Mouse (Mus musculus): Measurements from ENCODE around the gene Mto1. TPM values are rescaled to one million over a fixed set of nuclear protein-coding genes. Genes with fewer than 3 reads are reported as not detected.

Mto1 gene
- total and polyA plus RNA-seq, 2 experiments from 2014 or later, result 19.6 to 27.5 TPM

DNA sequence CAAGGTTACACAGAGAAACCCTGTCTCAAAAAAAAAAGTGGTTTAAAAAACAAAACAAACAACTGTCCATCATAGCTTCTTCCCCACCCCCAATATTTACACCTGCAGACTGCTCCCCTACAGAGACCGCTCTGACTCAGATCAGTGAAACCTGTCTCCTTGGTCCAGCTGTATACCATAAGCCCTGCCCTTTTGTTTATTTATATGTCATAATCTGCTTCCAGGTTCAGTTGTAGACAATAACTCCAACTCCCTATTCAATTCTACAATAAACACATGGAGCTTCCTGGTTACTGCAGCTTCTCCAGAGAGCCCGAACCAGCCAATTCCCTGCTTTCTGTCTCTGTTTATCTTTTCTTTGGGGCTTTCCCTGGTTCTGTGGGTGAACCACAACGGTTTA, 43.2 kb downstream of the Mto1 start:
- no peak for TF ChIP-seq CTCF (IDR thresholded peaks at IDR 0.05; ENCODE audit: low read depth)

DNA sequence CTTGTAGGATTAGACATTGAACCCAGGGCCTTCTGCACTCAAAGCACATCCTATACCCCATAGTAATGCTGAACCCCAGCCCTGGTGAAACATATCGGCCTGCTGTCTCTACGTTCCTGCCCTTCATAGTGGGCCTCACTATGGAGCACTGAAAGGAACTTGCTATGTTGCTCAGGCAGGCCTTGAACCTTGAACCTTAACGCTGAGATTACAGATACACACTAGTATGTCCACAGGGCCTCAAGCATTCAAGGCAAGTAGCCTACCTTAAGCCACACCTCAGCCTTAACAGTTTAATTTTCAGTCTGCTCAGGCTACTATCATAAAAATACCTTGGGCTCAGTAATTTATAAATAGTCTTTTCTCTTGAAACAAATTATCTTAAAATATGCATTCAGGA, 44.2 kb downstream of the Mto1 start:
- H3K9me3 ChIP-seq (ENCODE audit: low read length), result no peaks in the 10 kb centered on the region
- no peak overlapping the region for H3K27ac ChIP-seq (ENCODE audit: low read depth, low read length)
- whole genome bisulfite sequencing, result 91% methylated on average over 3 of the region's 3 CpGs
- no peak for TF ChIP-seq CTCF (IDR thresholded peaks at IDR 0.05; ENCODE audit: low read depth)
- H3K27me3 ChIP-seq (ENCODE audit: insufficient read depth, low read length), result no peaks in the 10 kb centered on the region
- H3K4me3 ChIP-seq (ENCODE audit: low read depth, low read length), result no peak overlapping the region
- ATAC-seq (no peak), DNase-seq (no peak)
- H3K9ac ChIP-seq, result no peak overlapping the region
- H3K36me3 ChIP-seq (ENCODE audit: insufficient read depth), result no peaks in the 10 kb centered on the region
- no peaks in the 10 kb centered on the region; the same call in 1 of the 2 replicates for H3K4me1 ChIP-seq (ENCODE audit: insufficient read depth)
- H3K4me2 ChIP-seq (ENCODE audit: low read depth), result no peak overlapping the region

More for the DNA sequence above, 43.2 kb downstream of the Mto1 start:
- no peak overlapping the region for H3K4me2 ChIP-seq (ENCODE audit: low read depth)
- no peak overlapping the region for H3K4me3 ChIP-seq (ENCODE audit: low read depth, low read length)
- no peak overlapping the region for H3K9ac ChIP-seq
- H3K4me1 ChIP-seq (ENCODE audit: insufficient read depth), result no peaks in the 10 kb centered on the region; the same call in 1 of the 2 replicates
- 86% methylated on average over 3 of the region's 3 CpGs for WGBS
- no peaks in the 10 kb centered on the region for H3K27me3 ChIP-seq (ENCODE audit: insufficient read depth, low read length)
- H3K9me3 ChIP-seq (ENCODE audit: low read length), result no peaks in the 10 kb centered on the region
- no peak for ATAC-seq
- DNase-seq, result no peak
- no peaks in the 10 kb centered on the region for H3K36me3 ChIP-seq (ENCODE audit: insufficient read depth)
- no peak overlapping the region for H3K27ac ChIP-seq (ENCODE audit: low read depth, low read length)

DNA sequence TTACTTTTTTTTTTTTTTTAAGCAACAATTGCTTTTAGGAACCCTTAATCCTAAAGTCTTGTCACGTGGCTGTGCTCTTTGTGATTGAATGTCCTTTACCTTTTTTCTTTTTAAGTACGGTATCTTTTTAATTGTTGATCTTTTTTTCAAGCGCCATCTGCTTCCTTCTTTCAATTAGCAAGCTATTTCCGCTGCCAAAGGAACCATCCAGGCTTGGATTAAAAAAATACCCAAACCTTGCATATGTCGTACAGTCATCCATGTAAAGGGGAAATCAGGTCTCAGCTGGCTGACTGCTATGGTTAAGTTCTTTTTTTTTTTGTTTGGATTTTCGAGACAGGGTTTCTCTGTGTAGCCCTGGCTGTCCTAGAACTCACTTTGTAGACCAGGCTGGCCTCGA, 45.2 kb downstream of the Mto1 start:
- no peaks in the 10 kb centered on the region for H3K27me3 ChIP-seq (ENCODE audit: insufficient read depth, low read length)
- no peak for ATAC-seq
- no peak overlapping the region for H3K27ac ChIP-seq (ENCODE audit: low read depth, low read length)
- TF ChIP-seq CTCF (IDR thresholded peaks at IDR 0.05; ENCODE audit: low read depth), result no peak
- no peak overlapping the region for H3K4me3 ChIP-seq (ENCODE audit: low read depth, low read length)
- H3K4me2 ChIP-seq (ENCODE audit: low read depth), result no peak overlapping the region
- no peaks in the 10 kb centered on the region for H3K36me3 ChIP-seq (ENCODE audit: insufficient read depth)
- H3K4me1 ChIP-seq (ENCODE audit: insufficient read depth), result no peaks in the 10 kb centered on the region; the same call in 1 of the 2 replicates
- peak; percentile 20 for DNase-seq
- no peaks in the 10 kb centered on the region for H3K9me3 ChIP-seq (ENCODE audit: low read length)
- H3K9ac ChIP-seq, result no peak overlapping the region
- 60% methylated on average over 7 of the region's 7 CpGs for WGBS

DNA sequence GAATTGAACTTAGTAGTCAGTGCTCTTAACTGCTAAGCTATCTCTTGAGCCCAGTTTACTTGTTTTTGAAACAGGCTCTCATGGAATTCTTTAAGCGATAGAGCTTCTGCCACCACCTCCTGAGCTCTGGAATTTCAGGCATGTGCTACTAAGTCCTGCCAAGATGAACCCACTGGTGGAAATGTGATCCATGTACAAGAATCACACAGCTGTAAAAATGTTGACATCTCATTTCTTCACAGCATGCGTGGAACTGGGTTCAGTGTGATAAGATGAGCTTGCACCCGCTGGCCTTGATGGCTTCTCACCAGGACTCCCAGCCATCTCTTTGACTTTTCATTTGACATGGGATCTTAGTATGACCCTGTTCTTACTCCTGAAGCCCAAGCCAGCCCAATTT, 52.4 kb downstream of the Mto1 start:
- Histone ChIP-seq H3K4me1 (ENCODE audit: insufficient read depth) (peaks cover 4% of the 10 kb centered on the region; the same call in 1 of the 2 replicates), H3K27me3 (ENCODE audit: insufficient read depth, low read length) (no peaks in the 10 kb centered on the region), H3K9ac (no peak overlapping the region), H3K9me3 (ENCODE audit: low read length) (no peaks in the 10 kb centered on the region), H3K4me3 (ENCODE audit: low read depth, low read length) (no peak overlapping the region), H3K36me3 (ENCODE audit: insufficient read depth) (no peaks in the 10 kb centered on the region), H3K4me2 (ENCODE audit: low read depth) (no peak overlapping the region), H3K27ac (ENCODE audit: low read depth, low read length) (no peak overlapping the region)
- DNase-seq (no peak), ATAC-seq (no peak)
- 83% methylated on average over 3 of the region's 3 CpGs for WGBS
- no peak for TF ChIP-seq CTCF (IDR thresholded peaks at IDR 0.05; ENCODE audit: low read depth)

DNA sequence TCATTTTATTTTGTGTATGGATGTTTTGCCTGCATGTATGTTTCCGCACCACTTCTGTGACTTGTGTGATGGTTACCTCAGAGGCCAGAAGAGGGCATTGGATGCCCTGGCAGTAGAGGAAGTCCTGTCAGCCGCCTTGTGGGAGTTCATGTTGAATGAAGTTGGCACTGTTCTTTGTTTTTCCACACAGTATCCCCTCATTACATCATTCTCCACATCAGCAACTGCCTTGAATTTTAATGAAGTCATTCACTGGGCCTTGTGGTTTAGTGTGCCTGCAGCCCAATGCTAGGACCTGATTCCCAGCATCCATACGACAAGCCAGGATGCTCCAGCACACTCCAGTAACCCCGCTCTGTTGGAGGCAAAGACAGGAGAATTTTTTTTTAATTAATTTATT, 53.3 kb downstream of the Mto1 start:
- H3K4me2 ChIP-seq (ENCODE audit: low read depth), result no peak overlapping the region
- WGBS, result 31% methylated on average over 4 of the region's 4 CpGs
- no peaks in the 10 kb centered on the region for H3K9me3 ChIP-seq (ENCODE audit: low read length)
- no peak overlapping the region for H3K4me3 ChIP-seq (ENCODE audit: low read depth, low read length)
- no peaks in the 10 kb centered on the region for H3K36me3 ChIP-seq (ENCODE audit: insufficient read depth)
- peaks cover 4% of the 10 kb centered on the region; the same call in 1 of the 2 replicates for H3K4me1 ChIP-seq (ENCODE audit: insufficient read depth)
- ATAC-seq, result peak; percentile 25; the same call in 1 of the 2 replicates
- no peak overlapping the region for H3K27ac ChIP-seq (ENCODE audit: low read depth, low read length)
- DNase-seq, result peak; percentile 45
- peak; percentile 16; the same call in 1 of the 2 replicates for TF ChIP-seq CTCF (IDR thresholded peaks at IDR 0.05; ENCODE audit: low read depth)
- no peak overlapping the region for H3K9ac ChIP-seq
- H3K27me3 ChIP-seq (ENCODE audit: insufficient read depth, low read length), result no peaks in the 10 kb centered on the region

DNA sequence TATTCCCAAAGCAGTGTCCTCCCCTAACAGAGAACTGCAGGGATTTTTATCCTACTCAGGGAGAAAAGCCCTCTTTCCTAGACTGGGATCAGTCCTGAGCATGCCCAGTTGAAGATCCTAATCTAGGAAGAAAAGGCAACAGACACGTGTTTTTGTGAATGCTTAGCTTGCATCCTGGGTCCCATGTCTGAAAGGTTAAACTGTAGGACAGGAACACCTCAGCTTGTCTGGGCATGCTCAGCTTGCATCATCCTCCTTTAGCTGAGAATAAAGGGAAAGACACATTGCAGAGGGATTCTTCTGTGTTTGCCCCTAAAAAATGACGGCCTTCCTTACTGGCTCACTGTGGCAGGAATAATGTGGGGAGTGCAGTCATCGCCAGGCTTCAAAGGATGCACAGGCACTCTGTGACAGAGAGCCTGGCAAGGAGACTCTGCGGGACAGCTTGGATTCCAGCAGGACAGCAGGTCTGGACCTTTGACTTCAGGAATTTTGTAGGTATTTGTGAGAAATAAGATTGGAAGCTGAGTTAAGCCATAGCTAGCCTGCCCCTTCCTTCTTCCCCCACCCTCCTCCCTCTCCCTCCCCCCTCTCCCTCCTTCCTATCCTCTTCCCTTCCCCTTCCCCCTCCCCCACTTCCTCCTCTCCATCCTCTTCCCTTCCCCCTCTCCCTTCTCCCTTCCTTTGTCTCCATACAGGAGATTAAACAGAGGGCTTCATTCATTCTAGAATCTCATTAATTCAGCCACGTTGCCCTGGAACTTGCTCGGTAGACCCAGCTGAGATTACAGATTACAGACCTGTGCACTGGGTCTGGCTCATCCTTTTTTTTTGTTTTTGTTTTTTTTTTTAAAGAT, 55.4 kb downstream of the Mto1 start:
- 3% methylated on average over 6 of the region's 6 CpGs for WGBS
- no peak for TF ChIP-seq CTCF (IDR thresholded peaks at IDR 0.05; ENCODE audit: low read depth)
- peak; percentile 83 for ATAC-seq
- Histone ChIP-seq H3K27ac (ENCODE audit: low read depth, low read length) (peak overlapping the region; percentile 85), H3K27me3 (ENCODE audit: insufficient read depth, low read length) (no peaks in the 10 kb centered on the region), H3K9ac (peak overlapping the region; percentile 44), H3K4me1 (ENCODE audit: insufficient read depth) (peaks cover 4% of the 10 kb centered on the region; the same call in 1 of the 2 replicates), H3K9me3 (ENCODE audit: low read length) (no peaks in the 10 kb centered on the region), H3K4me3 (ENCODE audit: low read depth, low read length) (peak overlapping the region; percentile 8), H3K36me3 (ENCODE audit: insufficient read depth) (no peaks in the 10 kb centered on the region), H3K4me2 (ENCODE audit: low read depth) (peak overlapping the region; percentile 37)
- DNase-seq, result peak; percentile 79

DNA sequence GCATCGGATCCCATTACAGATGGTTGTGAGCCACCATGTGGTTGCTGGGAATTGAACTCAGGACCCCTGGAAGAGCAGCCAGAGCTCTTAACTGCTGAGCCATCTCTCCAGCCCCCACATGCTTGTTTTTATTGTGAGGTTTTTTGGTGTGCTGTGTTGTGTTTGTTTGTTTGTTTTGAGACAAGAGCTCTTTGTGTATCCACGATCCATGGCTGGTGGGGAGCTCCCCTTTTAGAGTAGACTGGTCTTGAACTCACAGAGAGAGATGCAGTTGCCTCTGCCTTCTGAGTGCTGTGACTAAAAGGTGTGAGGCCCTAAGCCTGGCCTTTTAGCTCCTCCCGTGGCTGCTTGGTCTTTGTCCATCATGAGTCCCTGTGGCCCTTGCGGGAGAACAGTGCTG, 56.1 kb downstream of the Mto1 start:
- peaks cover 4% of the 10 kb centered on the region; the same call in 1 of the 2 replicates for H3K4me1 ChIP-seq (ENCODE audit: insufficient read depth)
- no peaks in the 10 kb centered on the region for H3K36me3 ChIP-seq (ENCODE audit: insufficient read depth)
- 48% methylated on average over 4 of the region's 4 CpGs for WGBS
- no peak for TF ChIP-seq CTCF (IDR thresholded peaks at IDR 0.05; ENCODE audit: low read depth)
- H3K27me3 ChIP-seq (ENCODE audit: insufficient read depth, low read length), result no peaks in the 10 kb centered on the region
- peak overlapping the region; percentile 22; the same call in 1 of the 2 replicates for H3K9ac ChIP-seq
- peak overlapping the region; percentile 37 for H3K4me2 ChIP-seq (ENCODE audit: low read depth)
- H3K4me3 ChIP-seq (ENCODE audit: low read depth, low read length), result peak overlapping the region; percentile 8
- ATAC-seq (no peak), DNase-seq (no peak)
- H3K27ac ChIP-seq (ENCODE audit: low read depth, low read length), result peak overlapping the region; percentile 85
- H3K9me3 ChIP-seq (ENCODE audit: low read length), result no peaks in the 10 kb centered on the region
